Mouse (Mus musculus) testis, adult 2 months (tissue): Measurements from ENCODE around the gene Foxn3.

Source experiments
- CTCF ChIP-seq: fragments of 200-500 bp; IDR thresholded peaks from 2 replicates; pipeline ENCODE4 v1.5.1; 2012; ENCODE audit warnings: low read depth, mild to moderate bottlenecking, inconsistent platforms, low read length, moderate library complexity; ENCODE audit not compliant: control insufficient read depth, insufficient read depth, insufficient replicate concordance
- POLR2A ChIP-seq: fragments of 200-500 bp; IDR thresholded peaks from 2 replicates; pipeline ENCODE4 v1.6.1; 2012; ENCODE audit warnings: low read depth, mild to moderate bottlenecking, inconsistent platforms, low read length, moderate library complexity; ENCODE audit not compliant: control insufficient read depth

DNA sequence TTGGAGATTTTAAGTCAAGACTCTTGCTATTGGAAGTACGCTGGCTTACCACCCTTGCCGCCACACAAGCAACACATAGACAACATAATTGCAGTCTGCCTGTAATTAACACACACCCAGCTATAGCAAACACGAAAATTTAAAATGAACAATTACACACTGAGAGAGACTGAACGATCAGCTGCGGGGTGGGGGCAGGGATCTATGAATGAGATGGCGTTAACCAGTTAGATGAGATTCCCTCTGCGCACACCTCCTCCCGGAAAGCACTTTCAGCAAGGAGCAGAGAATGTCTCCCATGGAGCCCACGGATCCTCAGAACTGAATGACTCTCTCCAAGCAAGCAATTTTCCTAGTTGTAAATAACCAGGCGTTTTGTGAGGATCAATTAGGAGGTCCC lies 309.8 kb downstream of the Foxn3 start:
- no peak for TF ChIP-seq CTCF
- no peak for TF ChIP-seq POLR2A
